Mouse (Mus musculus) 416B (cell line): ENCODE data around the gene Hsph1.

Experiments
- DNase-seq: peaks from one replicate; pipeline ENCODE4 v3.0.0; 2011; ENCODE audit warnings: low read depth

The Hsph1 gene

DNA sequence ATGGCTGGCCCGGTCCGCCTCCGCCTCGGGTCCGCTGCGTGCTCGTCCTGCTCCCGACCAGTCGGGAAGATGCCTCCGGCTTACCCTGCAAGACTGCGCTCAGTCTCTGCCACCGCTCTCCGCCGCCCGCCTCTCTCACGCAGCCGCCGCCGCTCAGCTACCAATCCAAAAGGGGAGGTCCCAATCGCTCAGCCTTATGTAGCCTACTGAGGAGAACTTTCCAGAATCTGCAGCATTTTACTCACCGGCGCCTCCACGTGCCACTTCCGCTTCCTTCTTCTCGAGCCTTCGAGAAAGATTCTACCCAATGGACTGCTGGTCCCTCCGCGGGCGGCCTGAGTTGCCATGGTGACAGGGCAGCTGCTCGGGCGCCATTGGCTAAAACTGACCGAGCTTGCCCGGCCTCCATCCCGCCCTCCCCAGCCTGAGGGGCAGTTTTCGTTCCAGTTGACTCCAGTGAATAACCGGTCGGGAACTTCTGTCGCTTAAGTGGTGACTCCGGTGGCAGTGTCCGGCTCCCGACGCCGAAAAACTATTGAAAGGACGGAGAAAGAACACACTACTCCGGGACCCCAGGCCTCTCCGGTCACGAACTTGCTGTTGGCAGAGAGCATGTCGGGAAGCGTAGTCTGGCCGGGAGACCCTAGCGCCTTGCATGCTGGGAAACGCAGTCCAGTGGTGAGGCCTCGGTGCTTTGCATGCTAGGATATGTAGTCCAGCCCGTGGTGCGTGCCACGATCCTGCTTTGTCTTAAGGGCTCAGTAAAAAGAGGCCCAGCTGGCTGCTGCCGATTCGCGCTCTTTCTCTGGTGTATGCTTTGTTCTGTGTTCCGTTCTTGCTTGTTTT, at the start of gene Hsph1:
TSS of gene Hsph1 (minus strand) at position 302 of the 846 bp plus-strand sequence.
- DNase-seq, result peak; percentile 99

GRCm38 (mm10) chr5:149680946-149681345, 44.8 kb upstream of the Hsph1 start:
- DNase-seq, result no peak

DNA sequence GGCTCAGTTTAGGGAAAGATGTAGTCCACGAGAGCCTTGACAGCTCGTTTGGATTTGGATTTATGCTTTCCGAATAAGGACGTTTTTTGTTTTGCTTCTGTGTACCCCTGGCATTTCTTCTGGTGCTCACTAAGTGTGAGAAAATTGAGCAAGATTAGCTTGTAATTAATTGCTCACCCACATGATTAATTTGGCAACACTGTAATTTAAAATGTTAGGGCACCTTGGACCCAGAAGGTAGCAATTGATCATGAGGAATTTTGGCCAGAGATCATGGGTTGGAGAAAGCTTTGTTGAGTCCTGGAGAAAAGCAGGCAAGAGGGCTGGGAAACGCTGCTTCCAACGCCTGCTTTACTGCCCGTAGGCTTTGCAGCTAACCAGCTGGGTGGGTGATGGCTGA, 43.7 kb upstream of the Hsph1 start:
- no peak for DNase-seq

- DNase-seq, result no peak
These were observed 43.2 kb upstream of the Hsph1 start for GRCm38 (mm10) chr5:149679362-149679761.

- no peak for DNase-seq
These were observed 42.8 kb upstream of the Hsph1 start for GRCm38 (mm10) chr5:149678990-149679348.

DNA sequence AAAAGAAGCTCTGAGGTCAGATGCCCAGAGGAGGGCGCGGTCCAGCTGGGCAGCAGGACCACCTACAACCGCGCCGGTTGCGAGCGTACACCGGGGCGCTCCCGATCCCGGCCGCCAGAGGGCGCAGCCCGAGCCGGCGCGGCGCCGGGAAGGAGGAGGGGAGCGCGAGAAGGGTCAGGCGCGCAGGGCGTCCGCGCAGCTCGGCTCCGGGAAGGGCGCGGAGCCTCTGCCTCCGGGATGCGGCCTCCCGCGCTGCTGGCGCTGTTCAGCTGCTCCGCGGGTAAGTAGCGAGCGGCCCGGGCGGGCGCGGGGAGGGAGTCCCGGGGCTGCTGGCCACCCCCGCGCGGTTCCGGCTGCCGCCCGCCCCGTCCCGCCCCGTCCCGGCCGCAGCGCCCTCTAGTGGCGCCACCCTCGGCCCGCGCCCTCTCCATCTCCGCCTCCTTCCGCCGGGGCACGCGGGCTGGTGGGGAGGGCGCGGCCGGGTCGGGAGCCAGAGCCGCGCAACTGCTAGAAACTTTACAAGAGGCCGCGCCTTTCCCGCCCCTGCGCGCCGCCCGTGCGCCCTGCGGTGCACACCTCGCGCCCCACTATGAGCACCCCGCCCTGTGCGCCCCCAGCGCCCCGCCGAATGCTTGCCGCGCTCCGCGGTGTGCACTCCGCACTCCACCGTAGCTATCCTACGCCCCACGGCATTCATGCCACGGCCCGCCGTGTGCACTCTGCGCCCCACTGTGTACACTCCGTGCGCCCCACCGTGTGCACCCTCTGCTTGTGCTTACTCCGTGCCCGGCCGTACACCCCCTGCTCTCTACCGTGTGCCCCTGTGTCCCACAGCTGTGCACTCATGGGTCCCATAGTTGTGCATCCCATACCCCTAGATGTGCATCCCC, 42.2 kb upstream of the Hsph1 start, which contains the start of gene B3glct:
TSS of gene B3glct (plus strand) at position 131 of the 890 bp plus-strand sequence.
- peak; percentile 73 for DNase-seq

DNA sequence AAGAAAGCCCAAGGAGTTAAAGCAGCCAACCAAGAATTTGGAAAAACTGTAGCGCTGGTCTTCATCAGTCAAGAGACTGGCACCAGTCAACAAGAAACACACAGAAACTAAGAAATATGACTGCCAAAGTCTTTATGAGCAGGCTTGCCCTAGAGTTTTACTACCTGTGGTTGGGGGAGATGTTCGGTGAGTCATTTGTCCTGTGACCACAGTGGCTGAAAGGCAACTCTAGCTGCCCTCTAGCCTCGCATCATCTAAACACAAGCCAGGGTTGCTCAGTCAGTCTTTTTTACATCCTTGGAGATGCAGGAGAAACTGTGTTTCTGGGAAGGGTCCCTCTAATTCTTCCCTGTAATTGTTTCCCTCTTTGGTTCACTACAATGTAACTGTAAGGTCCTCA, 41.0 kb upstream of the Hsph1 start:
- DNase-seq, result peak; percentile 56

DNA sequence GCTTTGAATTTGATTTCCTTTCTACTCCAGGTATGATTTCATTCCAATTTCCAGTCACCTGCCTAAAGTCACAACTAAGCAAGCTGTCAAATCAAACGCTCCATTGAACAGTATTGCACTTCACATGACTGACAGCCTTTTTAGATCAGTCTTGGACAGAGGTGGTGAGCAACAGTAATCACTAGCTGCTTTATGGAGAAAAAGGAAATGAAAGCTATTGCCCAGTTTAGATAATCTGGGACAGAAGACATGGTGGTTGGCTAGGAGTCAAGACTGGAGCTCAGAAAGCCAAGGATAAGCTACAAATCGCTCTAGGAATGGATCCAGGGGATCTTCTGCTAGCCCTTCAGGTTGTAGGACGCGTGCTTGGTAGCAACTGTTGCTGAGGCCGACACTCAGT, 27.2 kb upstream of the Hsph1 start:
- no peak for DNase-seq

DNA sequence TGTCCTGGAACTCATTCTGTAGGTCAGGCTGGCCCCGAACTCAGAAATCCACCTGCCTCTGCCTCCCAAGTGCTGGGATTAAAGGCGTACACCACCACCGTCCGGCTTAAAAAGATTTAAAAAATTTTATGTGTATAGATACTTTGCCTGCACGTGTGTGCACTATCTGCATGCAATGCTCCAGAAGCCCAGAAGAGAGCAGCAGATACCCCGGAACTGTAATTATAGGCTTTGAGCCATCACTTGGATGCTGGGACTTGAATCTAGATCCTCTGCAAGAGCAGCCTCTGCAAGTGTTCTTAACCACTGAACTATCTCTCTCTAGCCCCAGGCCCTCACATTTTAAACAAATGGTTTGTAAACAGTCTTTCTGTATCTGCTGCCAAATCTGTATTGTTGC, 26.8 kb upstream of the Hsph1 start:
- DNase-seq, result peak; percentile 16

- DNase-seq, result no peak
These were observed 25.3 kb upstream of the Hsph1 start for GRCm38 (mm10) chr5:149661428-149661827.

DNA sequence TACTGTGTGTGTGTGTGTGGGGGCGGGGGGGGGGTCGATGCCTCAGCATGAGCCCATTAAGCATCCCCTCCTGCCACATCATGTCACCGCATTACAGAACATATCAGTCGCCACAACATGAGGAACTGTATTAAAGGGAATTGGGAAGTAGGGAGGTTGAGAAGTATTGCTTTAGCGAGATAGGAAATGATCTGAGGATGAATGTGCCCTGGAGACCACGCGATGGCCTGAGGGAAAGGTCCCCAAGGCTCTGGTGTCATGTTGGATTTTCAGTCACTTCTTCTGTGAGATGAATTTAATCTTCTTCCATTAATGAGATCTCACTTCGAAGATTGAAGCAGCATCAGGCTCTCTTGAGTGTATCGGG, 23.2 kb upstream of the Hsph1 start:
- DNase-seq, result no peak

GRCm38 (mm10) chr5:149658741-149659413, 22.7 kb upstream of the Hsph1 start:
- DNase-seq, result no peak

DNA sequence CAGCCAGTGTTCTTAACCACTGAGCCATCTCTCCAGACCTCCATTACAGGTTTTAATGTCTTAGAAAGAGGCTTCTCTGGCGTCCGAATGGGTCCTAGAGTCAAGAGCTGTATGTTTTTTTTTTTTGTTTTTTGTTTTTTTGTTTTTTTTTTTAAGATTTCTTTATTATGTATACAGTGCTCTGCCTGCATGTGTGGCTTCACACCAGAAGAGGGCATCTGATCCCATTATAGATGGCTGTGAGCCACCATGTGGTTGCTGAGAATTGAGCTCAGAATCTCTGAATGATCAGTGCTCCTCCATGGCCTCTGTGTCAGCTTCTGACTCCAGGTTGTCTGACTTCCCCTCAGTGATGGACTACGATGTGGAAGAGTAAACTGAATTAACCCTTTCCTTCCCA, 21.8 kb upstream of the Hsph1 start:
- DNase-seq, result no peak

DNA sequence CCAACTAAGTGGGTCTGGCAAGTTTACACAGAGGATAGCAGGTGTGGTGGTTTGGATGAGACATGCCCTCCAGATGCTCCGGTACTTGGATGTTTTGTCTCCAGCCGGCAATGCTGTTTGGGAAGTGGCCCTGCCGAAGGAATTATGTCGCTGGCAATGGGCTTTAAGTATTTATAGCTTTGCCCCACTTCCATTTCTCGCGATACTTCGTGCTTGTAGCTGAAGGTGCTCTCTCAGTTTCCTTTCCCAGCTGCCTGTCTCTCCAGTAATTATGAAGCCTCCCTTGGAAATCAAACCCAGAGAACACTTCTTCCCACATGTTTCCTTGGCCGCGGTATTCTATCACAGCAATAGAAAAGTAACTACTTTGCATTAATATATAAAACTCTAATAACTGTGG, 19.5 kb upstream of the Hsph1 start:
- no peak for DNase-seq

GRCm38 (mm10) chr5:149650179-149650553, 14.0 kb upstream of the Hsph1 start:
- no peak for DNase-seq

GRCm38 (mm10) chr5:149649499-149650178, 13.5 kb upstream of the Hsph1 start:
- no peak for DNase-seq

DNA sequence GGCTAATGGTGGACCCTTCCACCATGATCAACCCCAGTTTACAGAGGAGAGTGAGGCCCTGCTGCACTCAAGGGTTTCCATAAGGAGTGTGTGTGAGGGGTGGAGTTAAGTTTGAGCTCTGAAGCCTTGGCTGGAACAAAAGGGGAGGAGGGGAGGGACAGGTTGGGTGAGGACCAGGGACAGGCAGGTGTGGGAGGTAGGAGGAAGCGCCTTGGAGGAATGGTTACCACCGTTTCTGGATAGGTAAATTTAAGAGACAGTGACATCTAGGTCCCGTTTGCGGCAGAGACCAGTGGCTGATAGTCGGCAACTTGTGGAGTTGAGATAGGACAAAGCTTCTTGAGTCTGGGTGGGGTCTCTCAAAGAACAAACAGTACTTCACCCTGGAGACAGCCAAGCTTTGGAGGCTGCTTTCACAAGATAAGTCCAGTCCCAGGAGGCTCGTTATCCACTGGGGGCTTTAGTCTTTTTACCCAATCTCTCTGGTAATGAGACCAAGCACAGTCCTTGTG, 12.8 kb upstream of the Hsph1 start:
- DNase-seq, result no peak

GRCm38 (mm10) chr5:149648196-149648595, 12.0 kb upstream of the Hsph1 start:
- no peak for DNase-seq

DNA sequence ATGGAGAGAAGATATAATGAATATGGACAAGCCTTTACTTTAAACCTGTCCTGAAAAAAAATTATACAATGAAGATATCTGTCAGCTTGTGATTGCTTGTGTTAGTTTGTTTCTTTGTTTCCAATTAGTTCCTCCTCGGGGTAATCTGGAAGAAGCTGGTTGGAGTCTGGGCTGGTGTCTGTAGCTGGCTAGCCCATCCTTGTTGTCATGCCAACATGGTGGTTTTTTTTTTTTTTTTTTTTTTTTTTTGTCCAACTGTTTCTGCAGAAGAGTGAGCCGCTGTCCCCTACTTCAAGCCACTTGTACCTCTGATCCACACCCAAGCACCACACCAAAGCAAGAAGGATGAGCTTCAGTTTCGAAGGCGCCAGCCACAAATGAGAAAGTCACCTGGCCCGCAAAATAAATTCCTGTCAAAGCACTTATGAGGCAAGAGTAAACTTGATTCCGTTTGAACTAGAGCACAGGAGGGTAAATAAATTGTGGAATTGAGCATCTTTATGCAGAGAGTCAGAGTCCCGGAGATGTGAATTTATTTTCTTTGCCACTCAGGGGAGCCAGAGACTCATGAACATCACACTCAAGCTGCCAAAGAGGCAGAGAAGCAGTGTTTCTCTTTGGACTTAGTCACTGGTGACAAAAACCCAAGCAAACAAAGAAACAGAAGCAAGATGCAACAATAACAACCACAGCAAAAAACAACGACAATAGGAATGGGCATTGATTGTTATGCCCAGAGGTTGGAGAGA, 11.4 kb upstream of the Hsph1 start:
- DNase-seq, result no peak

DNA sequence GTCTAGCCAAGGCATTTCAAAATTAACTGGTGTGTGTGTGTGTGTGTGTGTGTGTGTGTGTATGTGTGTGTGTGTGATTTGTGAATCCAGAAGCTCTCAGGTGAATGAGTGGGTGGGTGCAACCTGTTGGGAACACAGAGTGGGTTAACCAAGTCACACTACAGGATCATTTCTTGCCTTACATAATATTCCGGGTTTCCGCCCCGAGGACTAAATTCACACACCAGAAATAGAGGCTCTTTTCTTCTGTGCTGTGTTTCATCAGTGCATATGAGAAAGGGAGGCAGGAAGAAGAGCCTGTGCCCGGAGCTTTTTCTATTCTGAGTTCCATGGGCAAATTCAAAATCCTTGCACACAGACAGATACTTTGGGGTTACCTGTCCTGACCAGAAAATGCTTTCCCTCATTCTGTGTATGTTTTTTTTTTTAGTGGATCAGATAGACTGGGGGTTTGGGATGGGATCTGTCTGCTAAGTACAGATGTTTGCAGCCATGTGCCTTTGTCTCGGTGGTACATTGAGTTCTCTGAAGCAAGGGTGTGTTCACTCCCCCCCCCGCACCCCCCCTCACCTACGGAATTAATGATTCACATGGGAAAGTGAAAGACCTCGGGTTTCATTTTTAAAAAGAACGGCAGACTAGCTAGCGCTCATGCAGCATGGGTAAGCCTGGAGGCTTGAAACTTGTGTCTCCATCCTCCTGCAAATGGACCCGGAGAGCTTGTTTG, 6.8 kb upstream of the Hsph1 start:
- DNase-seq, result no peak
